Mouse (Mus musculus) spleen, adult 2 months (tissue): ENCODE results near the gene Oaz1. TPM values are rescaled to one million over a fixed set of nuclear protein-coding genes. Genes with fewer than 3 reads are reported as not detected.
A peak's percentile ranks its signal among the peaks of the same experiment; 100 is the strongest.

Experiments
- DNase-seq, 2 experiments: peaks; one replicate each; pipeline versions ENCODE4 v3.0.0 to v3.0.0-alpha.2; 2012 to 2021; ENCODE audit warnings: low spot score in 2 of 2, low read depth in 1 of 2
- H3K27ac ChIP-seq: fragments of 200-500 bp; 2 replicates; pipeline ENCODE4 v1.5.1; 2012; ENCODE audit warnings: low read length, inconsistent platforms; ENCODE audit not compliant: insufficient read depth
- H3K27me3 ChIP-seq: fragments of 200-500 bp; 2 replicates; pipeline ENCODE4 v1.6.1; 2012; ENCODE audit warnings: mild to moderate bottlenecking, moderate library complexity, low read length, inconsistent platforms; ENCODE audit not compliant: control insufficient read depth, insufficient read depth
- H3K36me3 ChIP-seq: fragments of 200-500 bp; 2 replicates; pipeline ENCODE4 v1.6.1; 2012; ENCODE audit warnings: mild to moderate bottlenecking, low read length, inconsistent platforms; ENCODE audit not compliant: control insufficient read depth, insufficient read depth
- H3K4me1 ChIP-seq: fragments of 200-500 bp; 2 replicates; pipeline ENCODE4 v1.6.1; 2011; ENCODE audit warnings: inconsistent platforms; ENCODE audit not compliant: control insufficient read depth, insufficient read depth, insufficient read length
- H3K4me3 ChIP-seq: fragments of 200-500 bp; 2 replicates; pipeline ENCODE4 v1.5.1; 2011; ENCODE audit warnings: mild to moderate bottlenecking, inconsistent platforms; ENCODE audit not compliant: insufficient read depth, insufficient read length; ENCODE audit errors: extremely low read depth
- CTCF ChIP-seq: fragments of 200-500 bp; IDR thresholded peaks from 2 replicates; pipeline ENCODE4 v1.5.1; 2011; ENCODE audit warnings: mild to moderate bottlenecking, inconsistent platforms; ENCODE audit not compliant: insufficient read depth, insufficient read length, insufficient replicate concordance; ENCODE audit errors: extremely low read depth
- POLR2A ChIP-seq: fragments of 200-500 bp; IDR thresholded peaks from 2 replicates; pipeline ENCODE4 v1.6.1; 2011; ENCODE audit warnings: low read depth, low read length, inconsistent platforms
- WGBS: fragments of 180-500 bp; shearing (Covaris S2); methylation state at CpG from one replicate; pipeline ENCODE4 v1.1.7; 2018; 5-methylcytosine and 5-hydroxymethylcytosine counted together
- polyA plus RNA-seq: library from polyadenylated mRNA; depleted of rRNA; stranded (reverse); fragments of >200 nt; gene quantifications from 2 replicates; pipeline ENCODE4 v1.2.3, GENCODE M21; 2012

Oaz1 gene
- polyA plus RNA-seq, 1 experiment = 730 TPM

DNA sequence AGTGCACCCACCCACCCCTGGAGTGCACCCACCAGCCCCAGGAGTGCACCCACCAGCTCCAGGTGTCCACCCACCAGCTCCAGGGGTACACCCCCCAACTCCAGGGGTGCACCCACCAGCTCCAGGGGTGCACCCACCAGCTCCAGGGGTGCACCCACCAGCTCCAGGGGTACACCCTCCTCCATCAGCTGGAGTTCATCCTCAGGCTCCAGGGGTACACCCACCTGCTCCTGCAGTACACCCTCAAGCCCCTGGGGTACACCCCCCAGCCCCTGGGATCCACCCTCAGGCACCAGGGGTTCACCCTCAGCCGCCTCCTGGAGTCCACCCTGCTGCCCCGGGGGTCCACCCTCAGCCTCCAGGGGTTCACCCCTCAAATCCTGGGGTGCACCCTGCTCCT is 22.1 kb upstream of the Oaz1 start:
- no peak overlapping the region for H3K27ac ChIP-seq
- no peak for TF ChIP-seq POLR2A
- TF ChIP-seq CTCF = no peak
- peaks cover 13% of the 10 kb centered on the region for H3K4me1 ChIP-seq
- peaks cover 11% of the 10 kb centered on the region for H3K27me3 ChIP-seq
- 100% methylated on average over 2 of the region's 2 CpGs for WGBS
- peaks cover 33% of the 10 kb centered on the region for H3K36me3 ChIP-seq
- DNase-seq = no peak
- no peak overlapping the region for H3K4me3 ChIP-seq

DNA sequence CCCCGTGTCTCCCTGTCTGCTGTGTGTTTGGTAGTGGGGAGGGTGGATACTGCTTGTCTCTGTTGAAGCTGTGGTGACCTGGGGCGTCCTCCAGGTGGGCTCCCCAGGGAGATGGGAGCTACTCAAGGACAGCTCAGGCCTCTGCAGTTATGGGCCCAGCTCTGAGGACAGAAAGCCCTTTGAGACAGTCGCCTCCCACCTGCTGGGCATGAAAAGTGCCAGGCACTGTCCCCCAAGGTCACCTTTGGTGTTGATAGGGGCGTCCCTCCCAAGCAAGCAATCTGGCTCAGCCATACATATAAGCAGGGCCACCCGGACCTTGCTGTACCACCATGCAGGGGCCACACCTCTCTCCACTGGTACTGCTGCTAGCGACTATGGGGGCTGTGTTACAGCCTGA is 21.5 kb upstream of the Oaz1 start, which contains the start of gene Amh:
TSS of gene Amh (plus strand) at position 328 of the 400 bp plus-strand sequence.
- WGBS = 87% methylated on average over 6 of the region's 6 CpGs

DNA sequence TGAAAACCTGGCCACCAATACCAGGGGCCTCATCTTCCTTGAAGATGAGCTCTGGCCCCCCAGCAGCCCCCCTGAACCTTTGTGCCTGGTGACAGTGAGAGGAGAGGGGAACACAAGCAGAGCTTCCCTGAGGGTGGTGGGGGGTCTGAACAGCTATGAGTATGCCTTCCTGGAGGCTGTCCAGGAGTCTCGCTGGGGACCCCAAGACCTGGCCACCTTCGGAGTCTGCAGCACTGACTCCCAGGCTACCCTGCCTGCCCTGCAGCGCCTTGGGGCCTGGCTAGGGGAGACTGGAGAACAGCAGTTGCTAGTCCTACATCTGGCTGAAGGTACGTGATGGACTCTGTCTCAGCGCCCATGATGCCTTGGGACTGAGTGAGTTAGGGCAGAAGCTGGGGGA is 21.1 kb upstream of the Oaz1 start:
- peaks cover 11% of the 10 kb centered on the region for H3K4me1 ChIP-seq
- no peak for DNase-seq
- no peak overlapping the region for H3K27ac ChIP-seq
- WGBS = 93% methylated on average over 5 of the region's 5 CpGs
- peaks cover 14% of the 10 kb centered on the region for H3K27me3 ChIP-seq
- H3K36me3 ChIP-seq = peaks cover 33% of the 10 kb centered on the region
- no peak overlapping the region for H3K4me3 ChIP-seq
- no peak for TF ChIP-seq CTCF
- no peak for TF ChIP-seq POLR2A

More for the DNA sequence above, 21.5 kb upstream of the Oaz1 start, which contains the start of gene Amh:
- DNase-seq = no peak
- Histone ChIP-seq H3K27me3 (peaks cover 12% of the 10 kb centered on the region), H3K4me3 (no peak within 1 kb of the TSS), H3K27ac (no peak within 1 kb of the TSS), H3K36me3 (peaks cover 33% of the 10 kb centered on the region), H3K4me1 (peaks cover 13% of the 10 kb centered on the region)
- TF ChIP-seq POLR2A (no peak), CTCF (no peak)

DNA sequence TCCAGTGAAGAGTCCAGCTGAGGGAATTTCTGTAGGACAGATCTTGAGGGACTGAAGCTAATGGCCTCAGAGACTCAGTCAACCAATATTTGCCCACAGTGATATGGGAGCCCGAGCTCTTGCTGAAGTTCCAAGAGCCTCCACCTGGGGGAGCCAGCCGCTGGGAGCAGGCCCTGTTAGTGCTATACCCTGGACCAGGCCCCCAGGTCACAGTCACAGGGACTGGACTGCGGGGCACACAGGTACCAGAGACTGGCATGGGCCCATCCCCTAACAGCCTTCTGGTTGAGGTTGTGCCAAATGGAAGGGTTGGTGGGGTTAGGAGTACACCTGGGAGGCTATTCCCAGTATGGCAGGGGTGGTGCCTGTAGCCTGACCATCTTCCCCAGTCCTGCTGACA is 20.5 kb upstream of the Oaz1 start:
- Histone ChIP-seq H3K27ac (no peak overlapping the region), H3K4me3 (no peak overlapping the region), H3K4me1 (peaks cover 10% of the 10 kb centered on the region), H3K27me3 (peaks cover 14% of the 10 kb centered on the region), H3K36me3 (peaks cover 33% of the 10 kb centered on the region)
- whole genome bisulfite sequencing = 11% methylated on average over 3 of the region's 3 CpGs
- peak; percentile 64; the same call in 1 of the 2 replicates for TF ChIP-seq CTCF
- no peak for TF ChIP-seq POLR2A
- peak in 1 of 2 experiments; percentile 66 for DNase-seq

DNA sequence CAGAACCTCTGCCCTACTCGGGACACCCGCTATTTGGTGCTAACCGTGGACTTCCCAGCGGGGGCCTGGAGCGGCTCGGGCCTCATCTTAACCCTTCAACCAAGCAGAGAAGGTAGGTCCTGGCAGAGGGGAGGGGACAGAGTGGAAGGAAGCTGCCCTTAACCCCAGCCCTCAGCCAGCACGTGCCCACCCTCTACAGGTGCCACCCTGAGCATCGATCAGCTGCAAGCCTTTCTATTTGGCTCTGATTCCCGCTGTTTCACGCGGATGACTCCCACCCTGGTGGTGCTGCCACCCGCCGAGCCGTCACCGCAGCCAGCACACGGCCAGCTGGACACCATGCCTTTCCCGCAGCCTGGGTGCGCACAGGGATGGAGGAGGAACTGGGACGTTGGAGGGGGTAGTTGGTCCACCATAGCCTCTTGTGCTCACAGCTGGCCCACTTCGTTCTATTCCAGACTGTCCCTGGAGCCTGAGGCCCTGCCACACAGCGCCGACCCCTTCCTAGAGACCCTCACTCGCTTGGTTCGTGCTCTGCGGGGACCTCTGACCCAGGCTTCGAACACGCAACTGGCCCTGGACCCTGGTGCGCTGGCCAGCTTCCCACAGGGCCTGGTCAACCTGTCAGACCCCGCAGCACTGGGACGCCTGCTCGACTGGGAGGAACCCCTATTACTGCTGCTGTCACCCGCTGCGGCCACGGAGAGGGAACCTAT is 20.0 kb upstream of the Oaz1 start:
- TF ChIP-seq POLR2A = no peak
- no peak for TF ChIP-seq CTCF
- Histone ChIP-seq H3K36me3 (peaks cover 29% of the 10 kb centered on the region), H3K4me3 (peak overlapping the region; percentile 49; the same call in 1 of the 2 replicates), H3K4me1 (peaks cover 10% of the 10 kb centered on the region), H3K27me3 (peaks cover 14% of the 10 kb centered on the region), H3K27ac (no peak overlapping the region)
- 67% methylated on average over 34 of the region's 34 CpGs for WGBS
- DNase-seq = no peak

DNA sequence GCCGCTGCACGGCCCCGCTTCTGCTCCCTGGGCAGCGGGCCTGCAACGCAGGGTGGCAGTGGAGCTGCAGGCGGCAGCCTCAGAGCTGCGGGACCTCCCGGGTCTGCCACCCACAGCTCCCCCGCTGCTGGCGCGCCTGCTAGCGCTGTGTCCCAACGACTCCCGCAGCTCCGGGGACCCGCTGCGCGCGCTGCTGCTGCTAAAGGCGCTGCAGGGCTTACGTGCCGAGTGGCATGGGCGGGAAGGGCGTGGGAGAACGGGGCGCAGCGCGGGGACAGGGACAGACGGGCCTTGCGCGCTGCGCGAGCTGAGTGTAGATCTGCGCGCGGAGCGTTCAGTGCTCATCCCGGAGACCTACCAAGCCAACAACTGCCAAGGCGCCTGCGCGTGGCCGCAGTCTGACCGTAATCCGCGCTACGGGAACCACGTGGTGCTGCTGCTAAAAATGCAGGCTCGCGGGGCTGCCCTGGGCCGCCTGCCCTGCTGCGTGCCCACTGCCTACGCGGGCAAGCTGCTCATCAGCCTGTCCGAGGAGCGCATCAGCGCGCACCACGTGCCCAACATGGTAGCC is 19.3 kb upstream of the Oaz1 start:
- H3K4me3 ChIP-seq = peak overlapping the region; percentile 49
- peaks cover 10% of the 10 kb centered on the region for H3K4me1 ChIP-seq
- TF ChIP-seq POLR2A = no peak
- TF ChIP-seq CTCF = no peak
- no peak overlapping the region for H3K27ac ChIP-seq
- peak in 1 of 2 experiments; percentile 55 for DNase-seq
- WGBS = 2% methylated on average over 42 of the region's 58 CpGs
- peaks cover 27% of the 10 kb centered on the region for H3K36me3 ChIP-seq
- peaks cover 14% of the 10 kb centered on the region for H3K27me3 ChIP-seq
